Mouse (Mus musculus) neutrophil, adult 5-6 weeks (primary cell): ENCODE results near the gene Gamt. TPM values are rescaled to one million over a fixed set of nuclear protein-coding genes. Genes with fewer than 3 reads are reported as not detected.
"Not testable (repeated sequence)": the region's sequence is repeated elsewhere in the genome, so short reads cannot be mapped to it uniquely, and the experiment has no call there.

Source experiments
- ATAC-seq: fragments of 151-379, 151-347 bp; 2 replicates; pipeline ENCODE4 v1.8.0; 2017; ENCODE audit warnings: mild to moderate bottlenecking, moderate TSS enrichment; ENCODE audit not compliant: insufficient number of reproducible peaks, poor library complexity, low FRiP score, severe bottlenecking; ENCODE audit errors: extremely low read depth
- total RNA-seq: library from RNA; stranded (forward); fragments of 200-1000 nt; gene quantifications from 2 replicates; pipeline ENCODE4 v1.2.3, GENCODE M21; 2017

Gene Gamt
- total RNA-seq, 1 experiment from 2014 or later, result 0.70 TPM

DNA sequence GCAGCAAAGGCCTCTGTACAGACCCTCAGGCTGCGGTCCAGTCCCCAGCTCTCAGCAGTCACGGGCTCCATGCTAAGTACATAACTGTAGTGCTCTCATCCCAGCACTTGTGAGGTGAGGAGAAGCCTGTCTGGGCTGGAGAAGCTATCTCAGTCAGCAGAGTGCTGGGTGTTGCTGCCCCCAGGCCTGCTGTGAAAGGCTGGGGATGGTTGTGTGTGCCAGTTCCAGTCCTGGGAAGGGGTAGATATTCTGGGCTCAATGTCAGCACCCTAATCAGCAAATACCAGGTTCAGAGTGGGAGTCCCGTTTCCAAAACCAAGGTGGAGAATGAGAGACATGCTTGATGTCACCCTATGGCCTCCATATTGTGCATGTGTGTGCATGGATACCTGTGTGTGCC, 18.2 kb downstream of the Gamt start:
- ATAC-seq, result no peak

DNA sequence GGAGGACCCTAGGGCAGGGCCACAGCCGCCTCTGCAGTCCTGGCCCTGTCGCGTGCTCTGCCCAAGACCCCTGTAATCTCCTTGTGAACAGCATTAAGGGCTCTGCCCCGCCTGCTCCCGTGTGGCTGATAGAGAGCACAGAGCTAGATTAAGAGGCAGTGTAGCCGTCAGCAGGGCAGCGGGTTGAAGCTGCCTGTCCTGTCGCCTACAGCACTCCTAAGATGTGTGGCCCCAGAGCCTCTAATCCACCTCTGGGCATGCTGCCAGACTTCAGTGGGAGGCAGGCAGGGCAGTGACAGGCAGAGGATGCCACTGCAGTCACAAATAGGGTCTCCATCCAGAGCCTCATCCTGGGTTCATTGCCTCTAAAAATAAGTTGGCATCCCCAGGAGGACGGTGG, 18.7 kb downstream of the Gamt start:
- ATAC-seq, result no peak

GRCm38 (mm10) chr10:80239791-80240190, 21.0 kb downstream of the Gamt start:
- no peak for ATAC-seq

GRCm38 (mm10) chr10:80238306-80238705, 22.5 kb downstream of the Gamt start:
- ATAC-seq, result no peak

GRCm38 (mm10) chr10:80237020-80237419, 23.8 kb downstream of the Gamt start:
- no peak for ATAC-seq

DNA sequence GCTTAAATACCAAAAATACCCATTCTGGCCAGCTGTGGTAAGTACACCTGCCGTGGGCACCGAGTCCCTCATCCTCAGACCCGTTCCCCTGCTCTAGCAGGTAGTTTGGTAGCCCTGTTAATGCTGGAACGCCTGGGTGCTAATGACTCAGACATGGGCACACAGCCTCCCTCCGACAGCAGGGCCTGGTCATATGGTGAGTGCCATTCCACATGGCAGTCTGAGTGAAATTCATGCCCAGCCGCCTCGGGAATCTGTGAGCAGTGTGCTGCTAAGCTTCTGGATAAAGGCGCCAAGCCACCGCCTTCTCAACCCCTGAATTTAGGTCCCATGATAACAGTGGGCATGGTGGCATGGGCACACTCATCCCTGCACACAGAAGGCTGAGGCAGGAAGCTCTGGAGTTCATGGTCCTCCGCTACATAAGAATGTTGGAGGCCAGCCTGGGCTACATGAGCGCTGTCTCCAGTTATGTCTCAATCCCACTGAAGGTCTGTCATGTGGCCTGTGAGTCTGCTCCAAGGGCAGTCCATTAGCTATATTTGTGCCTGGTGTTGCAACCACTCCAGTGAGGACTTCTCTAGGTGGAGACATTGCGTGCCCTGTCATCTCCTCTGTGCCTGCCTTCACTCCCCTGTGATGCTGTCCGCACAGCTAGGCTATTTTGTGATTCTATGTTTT, 24.5 kb downstream of the Gamt start:
- no peak for ATAC-seq

- no peak for ATAC-seq
These were observed 32.7 kb downstream of the Gamt start for GRCm38 (mm10) chr10:80227877-80228775.

DNA sequence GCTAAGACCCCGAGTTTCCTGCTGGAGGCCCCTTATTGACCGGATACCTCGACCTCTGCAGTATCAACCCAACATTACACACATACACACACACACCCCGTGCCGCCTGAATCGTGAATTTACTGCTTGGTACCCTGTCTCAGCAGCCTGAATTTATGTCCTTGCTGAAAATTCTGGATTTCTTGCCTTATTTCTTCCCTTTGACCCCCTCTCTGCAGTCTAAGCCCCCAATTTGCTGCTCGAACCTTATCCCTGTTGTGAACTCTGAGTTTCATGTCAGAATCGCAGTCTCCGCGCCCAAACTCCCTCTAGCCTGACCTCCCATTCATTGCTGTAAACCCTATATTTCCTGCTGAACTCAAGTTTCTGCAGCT, 33.7 kb downstream of the Gamt start:
- ATAC-seq, result no peak

GRCm38 (mm10) chr10:80226416-80227165, 34.2 kb downstream of the Gamt start, which contains the start of gene Mum1:
Gene Mum1 (plus strand): TSS chr10:80226434.
- ATAC-seq, result peak; percentile 90

DNA sequence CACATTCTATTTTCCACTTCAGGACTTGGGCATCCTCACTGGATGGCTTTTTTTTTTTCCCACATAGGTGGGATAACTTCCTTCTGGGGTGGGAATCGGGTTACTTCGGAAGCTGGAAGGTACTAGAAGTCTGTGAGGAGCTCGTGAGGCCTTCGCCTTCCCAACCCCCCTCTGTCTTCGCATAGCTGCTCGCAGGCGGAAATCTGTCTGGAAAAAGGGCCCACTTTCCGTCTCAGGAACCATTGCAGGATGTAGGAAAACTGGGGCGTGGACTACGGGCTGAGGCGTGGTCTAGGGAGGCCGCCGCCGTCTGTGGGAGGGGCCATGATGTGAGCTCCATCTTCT, 34.8 kb downstream of the Gamt start:
- no peak for ATAC-seq

GRCm38 (mm10) chr10:80223137-80223536, 37.7 kb downstream of the Gamt start:
- not testable (repeated sequence) for ATAC-seq

GRCm38 (mm10) chr10:80220676-80221075, 40.1 kb downstream of the Gamt start:
- ATAC-seq, result no peak

- ATAC-seq, result no peak
These were observed 45.6 kb downstream of the Gamt start for GRCm38 (mm10) chr10:80215048-80215772.

GRCm38 (mm10) chr10:80211547-80212103, 49.2 kb downstream of the Gamt start:
- ATAC-seq, result not testable (repeated sequence)

DNA sequence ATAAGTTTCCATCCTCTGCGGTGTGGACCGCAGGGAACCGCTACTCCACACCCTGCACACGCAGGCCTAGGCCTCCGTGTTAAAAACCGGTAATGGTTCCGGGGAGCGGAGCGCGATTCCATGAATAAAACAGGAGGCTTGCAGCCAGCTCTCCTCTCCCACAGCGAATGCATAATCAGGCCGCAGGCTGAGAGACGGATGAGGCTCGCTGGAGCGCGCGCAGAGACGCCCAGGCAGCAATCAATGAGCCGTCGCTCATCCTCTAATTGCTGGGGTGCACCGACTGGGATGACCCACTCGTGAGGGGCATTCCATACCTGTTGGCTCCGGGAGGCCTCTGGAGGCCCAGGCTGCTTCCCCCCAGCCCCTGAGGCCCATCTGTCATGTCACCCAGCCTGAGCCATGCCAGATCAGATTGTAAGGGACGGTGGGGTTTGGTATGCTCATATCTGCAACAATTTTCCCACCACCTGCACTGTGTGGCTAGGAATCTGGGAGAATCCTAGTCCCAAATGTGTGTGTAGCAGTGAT, 51.9 kb downstream of the Gamt start:
- ATAC-seq, result no peak

- ATAC-seq, result no peak
These were observed 52.6 kb downstream of the Gamt start for GRCm38 (mm10) chr10:80208248-80208647.
